Mouse (Mus musculus) hindbrain, postnatal 0 days (tissue): ENCODE measurements at regions not wholly inside any gene's neighbourhood (a gene's known extent, or its start where the extent isn't known, plus 50 kb on each side); places are given as distances from the start of the nearest gene placed in this dataset.

Experiments
- ATAC-seq: fragments of 200-750 bp; cut with Nextera tagmentation; 2 replicates; pipeline ENCODE4 v1.8.0; 2017; ENCODE audit warnings: mild to moderate bottlenecking, moderate TSS enrichment, moderate library complexity
- DNase-seq: peaks from one replicate; pipeline ENCODE4 v3.0.0-alpha.2; 2015; ENCODE audit warnings: low spot score
- H3K27ac ChIP-seq: fragments of 300-500 bp; sonication (generic); 2 replicates; pipeline ENCODE4 v1.5.1; 2014; ENCODE audit warnings: mild to moderate bottlenecking
- H3K27me3 ChIP-seq: fragments of 300-500 bp; sonication (generic); 2 replicates; pipeline ENCODE4 v1.6.1; 2014; ENCODE audit warnings: low read length, mixed read lengths; ENCODE audit not compliant: insufficient read depth
- H3K36me3 ChIP-seq: fragments of 300-500 bp; sonication (generic); 2 replicates; pipeline ENCODE4 v1.6.1; 2014; ENCODE audit warnings: low read length, mixed read lengths; ENCODE audit not compliant: insufficient read depth
- H3K4me1 ChIP-seq: fragments of 300-500 bp; sonication (generic); 2 replicates; pipeline ENCODE4 v1.6.1; 2014; ENCODE audit warnings: antibody characterized with exemption, low read length, mixed read lengths; ENCODE audit not compliant: insufficient read depth
- H3K4me2 ChIP-seq: fragments of 300-500 bp; sonication (generic); 2 replicates; pipeline ENCODE4 v1.6.1; 2014; ENCODE audit warnings: low read depth, mild to moderate bottlenecking, low read length, moderate library complexity, mixed read lengths
- H3K4me3 ChIP-seq: fragments of 300-500 bp; sonication (generic); 2 replicates; pipeline ENCODE4 v1.5.1; 2014; ENCODE audit warnings: low read length
- H3K9ac ChIP-seq: fragments of 300-500 bp; sonication (generic); replicated peaks from 2 replicates; pipeline ENCODE4 v1.6.1; 2014; ENCODE audit warnings: mild to moderate bottlenecking, low read length, moderate library complexity, mixed read lengths
- H3K9me3 ChIP-seq: fragments of 300-500 bp; sonication (generic); 2 replicates; pipeline ENCODE4 v1.6.1; 2016; ENCODE audit warnings: low read length, mixed read lengths
- CTCF ChIP-seq: IDR thresholded peaks from 2 replicates; pipeline ENCODE4 v1.5.1; 2016; ENCODE audit warnings: antibody characterized with exemption, control low read depth, low read depth
- WGBS: fragments of 180-500 bp; shearing (Covaris S2); extraction: QIAGEN DNeasy Blood & Tissue Kit; methylation state at CpG from one replicate; pipeline ENCODE4 v1.1.7; 2014; 5-methylcytosine and 5-hydroxymethylcytosine counted together

DNA sequence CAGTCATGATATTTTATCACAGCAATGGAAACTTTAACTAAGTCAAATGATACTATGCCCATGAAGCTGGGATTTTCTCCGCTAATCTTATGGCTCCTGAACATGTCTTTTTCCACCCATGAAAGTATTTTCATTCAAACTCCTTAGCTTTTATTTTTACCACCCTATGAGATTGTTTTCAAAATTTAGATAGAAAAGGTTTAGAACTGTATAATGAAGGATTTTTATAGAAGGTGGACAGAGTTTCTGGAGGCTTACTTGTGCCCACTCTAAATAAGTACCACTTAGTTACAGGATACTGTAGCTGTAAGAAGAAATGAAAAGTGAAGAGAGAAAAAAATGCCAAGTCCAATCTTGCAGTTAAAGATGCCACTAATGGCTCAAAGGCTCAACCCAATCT lies 795.0 kb upstream of the Dppa4 start:
- ATAC-seq (no peak), DNase-seq (no peak)
- no peak overlapping the region for H3K4me2 ChIP-seq
- H3K4me1 ChIP-seq = no peaks in the 10 kb centered on the region
- H3K9me3 ChIP-seq = no peaks in the 10 kb centered on the region
- H3K36me3 ChIP-seq = no peaks in the 10 kb centered on the region
- no peak for TF ChIP-seq CTCF
- no peak overlapping the region for H3K27ac ChIP-seq
- H3K4me3 ChIP-seq = no peak overlapping the region
- H3K27me3 ChIP-seq = no peaks in the 10 kb centered on the region
- H3K9ac ChIP-seq = no peak overlapping the region
- WGBS = 98% methylated on average over 1 of the region's 1 CpGs

DNA sequence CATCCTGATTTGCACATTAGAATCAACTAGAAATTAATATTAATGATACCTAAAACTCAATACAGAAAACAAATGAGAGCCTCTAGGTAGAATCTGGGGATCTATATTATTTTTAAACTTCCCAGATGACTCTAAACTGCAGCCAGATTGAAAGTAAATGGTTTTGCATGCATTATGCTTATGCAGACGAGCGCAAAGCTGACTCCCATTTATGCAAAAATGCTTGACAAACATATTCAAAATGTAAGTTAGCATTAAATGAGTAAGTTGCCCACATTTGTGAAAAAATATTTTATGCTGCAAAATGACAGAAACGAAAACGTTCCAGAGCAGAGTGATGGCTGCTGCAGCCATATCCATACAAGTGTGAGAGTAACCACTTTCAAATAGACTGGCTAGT lies 757.7 kb upstream of the Dppa4 start:
- no peak overlapping the region for H3K9ac ChIP-seq
- DNase-seq (no peak), ATAC-seq (no peak)
- no peak for TF ChIP-seq CTCF
- H3K4me1 ChIP-seq = no peaks in the 10 kb centered on the region
- H3K4me2 ChIP-seq = no peak overlapping the region
- H3K4me3 ChIP-seq = no peak overlapping the region
- no peaks in the 10 kb centered on the region for H3K27me3 ChIP-seq
- peaks cover 2% of the 10 kb centered on the region; the same call in 1 of the 2 replicates for H3K9me3 ChIP-seq
- H3K36me3 ChIP-seq = no peaks in the 10 kb centered on the region
- H3K27ac ChIP-seq = no peak overlapping the region
- 87% methylated on average over 4 of the region's 4 CpGs for WGBS

- TF ChIP-seq CTCF = no peak
- Histone ChIP-seq H3K4me1 (no peaks in the 10 kb centered on the region), H3K27me3 (no peaks in the 10 kb centered on the region), H3K4me2 (no peak overlapping the region), H3K27ac (no peak overlapping the region), H3K4me3 (no peak overlapping the region), H3K9me3 (peaks cover 2% of the 10 kb centered on the region; the same call in 1 of the 2 replicates), H3K9ac (no peak overlapping the region), H3K36me3 (no peaks in the 10 kb centered on the region)
- no peak for ATAC-seq
- WGBS = 88% methylated on average over 3 of the region's 3 CpGs
- no peak for DNase-seq
Measured at GRCm38 (mm10) chr16:47526613-47527012, 756.9 kb upstream of the Dppa4 start.

GRCm38 (mm10) chr16:47536524-47536923 lies 747.0 kb upstream of the Dppa4 start:
- no peak overlapping the region for H3K9ac ChIP-seq
- H3K27ac ChIP-seq = no peak overlapping the region
- 54% methylated on average over 1 of the region's 1 CpGs for WGBS
- H3K4me1 ChIP-seq = no peaks in the 10 kb centered on the region
- no peaks in the 10 kb centered on the region for H3K27me3 ChIP-seq
- no peaks in the 10 kb centered on the region for H3K9me3 ChIP-seq
- peak; percentile 11 for DNase-seq
- TF ChIP-seq CTCF = no peak
- H3K4me3 ChIP-seq = no peak overlapping the region
- H3K4me2 ChIP-seq = no peak overlapping the region
- ATAC-seq = no peak
- no peaks in the 10 kb centered on the region for H3K36me3 ChIP-seq

DNA sequence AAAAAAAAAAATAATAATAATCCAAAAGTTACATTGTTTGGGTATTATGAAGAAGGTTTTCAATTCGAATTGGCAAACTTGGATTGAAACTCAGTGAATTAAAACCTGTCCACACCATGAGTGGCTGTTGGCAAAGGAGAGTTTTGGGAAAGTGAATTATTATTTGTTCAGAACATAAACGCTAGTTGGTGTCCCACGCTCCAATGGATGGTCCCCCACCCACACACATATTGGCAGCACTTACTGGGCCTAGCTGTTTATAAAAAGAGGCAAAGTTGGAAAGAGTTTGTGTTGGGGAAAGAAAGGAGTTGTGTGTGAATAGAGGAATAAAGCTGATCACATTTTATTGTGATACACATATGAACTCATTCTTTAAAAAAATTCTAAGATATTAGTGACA lies 732.4 kb upstream of the Dppa4 start:
- TF ChIP-seq CTCF = no peak
- H3K4me2 ChIP-seq = no peak overlapping the region
- no peaks in the 10 kb centered on the region for H3K36me3 ChIP-seq
- WGBS = 78% methylated on average over 3 of the region's 3 CpGs
- H3K4me1 ChIP-seq = no peaks in the 10 kb centered on the region
- no peaks in the 10 kb centered on the region for H3K27me3 ChIP-seq
- H3K9ac ChIP-seq = no peak overlapping the region
- no peaks in the 10 kb centered on the region for H3K9me3 ChIP-seq
- ATAC-seq (no peak), DNase-seq (no peak)
- no peak overlapping the region for H3K4me3 ChIP-seq
- no peak overlapping the region for H3K27ac ChIP-seq

DNA sequence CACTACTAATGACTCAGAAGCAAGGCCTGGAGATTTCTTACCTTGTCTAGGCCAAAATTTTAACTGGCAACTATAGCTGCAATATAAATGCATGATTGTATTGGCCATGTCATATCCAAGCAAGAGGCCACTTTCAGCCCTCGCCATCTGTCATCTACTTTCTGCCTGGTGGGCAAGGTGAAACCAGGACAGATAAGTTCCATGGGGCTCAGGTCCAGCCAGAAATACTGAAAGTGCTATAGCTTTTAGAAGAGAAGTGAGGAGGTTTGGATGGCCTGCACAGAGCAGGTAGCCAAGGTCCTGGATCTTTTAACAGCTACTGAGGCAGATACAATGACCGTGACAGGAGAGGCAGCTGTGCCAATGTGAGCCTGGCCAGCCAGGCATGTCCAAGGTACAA lies 715.5 kb upstream of the Dppa4 start:
- no peak overlapping the region for H3K4me2 ChIP-seq
- H3K9ac ChIP-seq = no peak overlapping the region
- H3K9me3 ChIP-seq = no peaks in the 10 kb centered on the region
- DNase-seq = no peak
- TF ChIP-seq CTCF = no peak
- H3K27me3 ChIP-seq = no peaks in the 10 kb centered on the region
- H3K4me3 ChIP-seq = no peak overlapping the region
- 88% methylated on average over 2 of the region's 2 CpGs for WGBS
- no peaks in the 10 kb centered on the region for H3K4me1 ChIP-seq
- H3K36me3 ChIP-seq = no peaks in the 10 kb centered on the region
- no peak for ATAC-seq
- no peak overlapping the region for H3K27ac ChIP-seq

GRCm38 (mm10) chr16:47599476-47599875 lies 684.1 kb upstream of the Dppa4 start:
- H3K9me3 ChIP-seq = 0 out of 2 replicates have a peak, but pooled peaks cover 4% of the 10 kb centered on the region
- H3K4me1 ChIP-seq = no peaks in the 10 kb centered on the region
- H3K4me2 ChIP-seq = no peak overlapping the region
- no peaks in the 10 kb centered on the region for H3K27me3 ChIP-seq
- ATAC-seq = no peak
- no peak overlapping the region for H3K27ac ChIP-seq
- H3K9ac ChIP-seq = no peak overlapping the region
- no peak for TF ChIP-seq CTCF
- no peaks in the 10 kb centered on the region for H3K36me3 ChIP-seq
- DNase-seq = no peak
- H3K4me3 ChIP-seq = no peak overlapping the region
